Mouse (Mus musculus) layer of hippocampus, postnatal 10 days (tissue): Measurements from ENCODE around the gene Mrps23. TPM values are rescaled to one million over a fixed set of nuclear protein-coding genes. Genes with fewer than 3 reads are reported as not detected.

ENCODE experiments used
- DNase-seq, 2 experiments: peaks; one replicate each; pipeline ENCODE4 v3.0.0; 2021; ENCODE audit warnings: low spot score in 2 of 2
- long read RNA-seq: library from polyadenylated mRNA; stranded (forward); transcript quantifications from one replicate; pipeline ENCODE4 v2.0.0, GENCODE M21; 2023
- total RNA-seq, 2 experiments: library from RNA; stranded (reverse); gene quantifications; 2 replicates each; pipeline ENCODE4 v1.2.3; 2021

Gene Mrps23
- 10 to 100 TPM; 62.3 to 64.5 TPM for total RNA-seq
- long read RNA-seq, transcript Mrps23-201 (5 exons, 1,332 nt) = major isoform, 36 of 55 reads
- long read RNA-seq, transcript Mrps23-203 (5 exons, 1,404 nt) = minor isoform, 14 of 55 reads
- long read RNA-seq, partial matches to known transcripts = 3 of 55 reads
- long read RNA-seq, other reads (novel, unspliced or antisense) = 0 of 55 reads

GRCm38 (mm10) chr11:88203712-88204532, at the start of gene Mrps23:
TSS of gene Mrps23 (plus strand) at chr11:88204388.
- DNase-seq = peak; percentile 88 to 92

GRCm38 (mm10) chr11:88154500-88154899, 49.7 kb upstream of the Mrps23 start:
- no peak for DNase-seq

GRCm38 (mm10) chr11:88155451-88155850, 48.7 kb upstream of the Mrps23 start:
- DNase-seq = peak; percentile 67

GRCm38 (mm10) chr11:88155998-88156397, 48.2 kb upstream of the Mrps23 start:
- DNase-seq = no peak

GRCm38 (mm10) chr11:88156403-88156802, 47.8 kb upstream of the Mrps23 start:
- DNase-seq = no peak

- peak; percentile 59 to 65 for DNase-seq
Measured at GRCm38 (mm10) chr11:88158842-88159246, 45.3 kb upstream of the Mrps23 start.

GRCm38 (mm10) chr11:88159389-88159788, 44.8 kb upstream of the Mrps23 start:
- DNase-seq = no peak

GRCm38 (mm10) chr11:88160316-88160715, 43.9 kb upstream of the Mrps23 start:
- DNase-seq = no peak

- DNase-seq = peak; percentile 46 to 63
Measured at GRCm38 (mm10) chr11:88161051-88161581, 43.1 kb upstream of the Mrps23 start.

GRCm38 (mm10) chr11:88161651-88162362, 42.4 kb upstream of the Mrps23 start:
- peak; percentile 82 to 87 for DNase-seq

- no peak for DNase-seq
Measured at GRCm38 (mm10) chr11:88162740-88163139, 41.4 kb upstream of the Mrps23 start.

GRCm38 (mm10) chr11:88164213-88164723, 39.9 kb upstream of the Mrps23 start:
- no peak for DNase-seq

GRCm38 (mm10) chr11:88164801-88165377, 39.3 kb upstream of the Mrps23 start:
- DNase-seq = peak in 1 of 2 experiments; percentile 59

GRCm38 (mm10) chr11:88165683-88166364, 38.4 kb upstream of the Mrps23 start:
- no peak for DNase-seq

- no peak for DNase-seq
Measured at GRCm38 (mm10) chr11:88166471-88166870, 37.7 kb upstream of the Mrps23 start.

- DNase-seq = no peak
Measured at GRCm38 (mm10) chr11:88168611-88169010, 35.6 kb upstream of the Mrps23 start.

- DNase-seq = no peak
Measured at GRCm38 (mm10) chr11:88169531-88170040, 34.6 kb upstream of the Mrps23 start.

GRCm38 (mm10) chr11:88170606-88171005, 33.6 kb upstream of the Mrps23 start:
- DNase-seq = no peak

- DNase-seq = no peak
Measured at GRCm38 (mm10) chr11:88171876-88172442, 32.2 kb upstream of the Mrps23 start.
